Mouse (Mus musculus): Measurements from ENCODE around the gene Fkbp6. TPM values are rescaled to one million over a fixed set of nuclear protein-coding genes. Genes with fewer than 3 reads are reported as not detected.

Fkbp6 gene
- polyA plus RNA-seq, 1 experiment from 2014 or later = not detected

DNA sequence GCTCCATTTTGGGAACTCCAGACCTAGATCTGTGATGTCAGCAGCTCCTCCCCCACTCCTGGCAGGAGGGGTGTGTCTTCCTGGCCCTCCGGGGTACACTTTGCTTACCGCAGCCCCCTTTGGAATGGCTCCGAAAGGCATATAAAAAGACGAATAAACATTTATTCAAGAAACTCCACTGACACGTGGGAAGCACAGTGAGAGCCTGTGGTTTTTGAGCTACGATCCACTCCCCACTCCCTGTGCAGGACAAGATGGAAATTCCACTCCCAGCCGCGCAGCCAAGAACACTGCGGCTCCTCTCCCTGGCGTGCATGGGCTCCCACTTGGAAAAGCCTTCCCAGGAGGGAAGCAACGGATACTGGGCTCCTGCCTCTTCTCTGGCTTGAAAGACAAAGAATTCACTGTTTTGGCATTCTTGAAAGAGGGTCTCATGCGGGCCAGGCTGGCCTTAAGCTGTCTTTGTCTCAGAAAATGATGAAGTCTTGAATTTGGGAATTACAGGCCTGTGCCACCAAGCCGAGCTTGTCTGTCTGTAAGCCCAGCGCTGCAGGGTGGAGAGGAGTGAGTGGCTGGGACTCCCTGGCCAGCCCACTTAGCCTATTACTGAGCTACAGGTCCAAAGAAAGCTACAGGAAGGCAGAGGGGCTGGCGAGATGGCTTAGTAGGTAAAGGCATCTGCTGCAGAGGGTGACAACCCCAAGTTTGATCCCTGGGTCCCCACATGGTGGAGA lies 75.0 kb downstream of the Fkbp6 start:
- Histone ChIP-seq H3K9ac (ENCODE audit: low read depth, low read length) (no peak overlapping the region), H3K4me2 (replicated peaks; ENCODE audit: low read depth, low read length) (peak overlapping the region; percentile 27), H3K9me3 (ENCODE audit: control insufficient read depth, low read length) (no peaks in the 10 kb centered on the region), H3K4me3 (ENCODE audit: low read length) (peak overlapping the region; percentile 3; the same call in 1 of the 2 replicates), H3K36me3 (ENCODE audit: control insufficient read depth, insufficient read depth, low read length) (no peaks in the 10 kb centered on the region), H3K27ac (ENCODE audit: low read depth, low read length) (no peak overlapping the region), H3K4me1 (ENCODE audit: control insufficient read depth, insufficient read depth, low read length) (no peaks in the 10 kb centered on the region), H3K27me3 (ENCODE audit: control insufficient read depth, insufficient read depth, low read length) (peaks cover 7% of the 10 kb centered on the region)
- 25% methylated on average over 15 of the region's 15 CpGs for WGBS
- ATAC-seq (ENCODE audit: low FRiP score, low TSS enrichment) = no peak

DNA sequence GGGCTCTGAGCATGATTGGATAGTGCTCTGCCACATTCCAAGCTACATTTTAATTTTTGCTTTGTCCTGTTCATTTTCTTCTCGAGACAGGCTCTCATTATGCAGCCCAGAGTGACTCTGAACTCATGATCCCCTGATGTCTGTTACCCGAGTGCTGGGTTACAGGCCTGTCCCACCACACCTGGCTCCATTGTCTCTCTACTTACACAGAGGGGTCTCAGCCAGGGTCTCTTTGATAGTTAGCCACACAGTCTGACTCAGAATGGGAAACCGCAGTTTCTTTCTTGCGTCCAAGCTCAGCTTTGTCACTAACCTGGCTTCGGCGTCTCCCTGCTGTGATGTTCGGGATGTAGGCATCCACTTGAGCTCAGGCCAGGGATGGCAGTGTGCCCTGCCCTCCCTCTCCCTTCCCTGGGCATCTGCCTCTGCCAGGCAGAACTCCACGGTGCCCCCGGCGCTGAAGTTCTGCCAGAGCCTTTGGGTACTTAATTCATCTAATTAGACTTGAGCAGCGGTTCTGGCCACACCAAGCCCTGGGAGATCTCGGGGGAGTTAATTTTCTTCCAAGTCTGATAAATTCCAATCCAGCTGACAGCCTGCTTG lies 78.2 kb downstream of the Fkbp6 start:
- Histone ChIP-seq H3K4me2 (replicated peaks; ENCODE audit: low read depth, low read length) (no peak overlapping the region), H3K36me3 (ENCODE audit: control insufficient read depth, insufficient read depth, low read length) (no peaks in the 10 kb centered on the region), H3K27ac (ENCODE audit: low read depth, low read length) (no peak overlapping the region), H3K9me3 (ENCODE audit: control insufficient read depth, low read length) (no peaks in the 10 kb centered on the region), H3K4me1 (ENCODE audit: control insufficient read depth, insufficient read depth, low read length) (no peaks in the 10 kb centered on the region), H3K27me3 (ENCODE audit: control insufficient read depth, insufficient read depth, low read length) (peaks cover 7% of the 10 kb centered on the region), H3K4me3 (ENCODE audit: low read length) (no peak overlapping the region), H3K9ac (ENCODE audit: low read depth, low read length) (no peak overlapping the region)
- WGBS = 77% methylated on average over 12 of the region's 12 CpGs
- ATAC-seq (ENCODE audit: low FRiP score, low TSS enrichment) = no peak

DNA sequence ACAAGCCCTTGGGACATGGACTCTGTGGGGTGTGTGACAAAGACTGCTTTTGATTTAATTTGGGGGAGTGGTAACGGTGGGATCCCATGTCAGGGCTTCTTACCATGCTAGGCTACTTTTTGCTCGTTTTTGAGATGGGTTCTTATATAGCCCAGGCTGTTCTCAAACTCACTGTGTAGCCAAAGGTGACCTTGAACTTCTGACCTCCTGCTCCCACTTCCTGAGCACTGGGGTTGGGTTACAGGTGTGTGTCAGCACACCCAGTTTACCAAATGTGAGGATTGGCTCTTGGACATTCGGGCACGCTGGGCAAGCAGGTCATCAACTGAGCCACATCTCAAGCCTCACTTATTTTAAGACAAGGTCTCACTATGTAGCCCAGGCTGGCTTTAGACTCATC lies 79.5 kb downstream of the Fkbp6 start:
- Histone ChIP-seq H3K4me3 (ENCODE audit: low read length) (no peak overlapping the region), H3K9ac (ENCODE audit: low read depth, low read length) (no peak overlapping the region), H3K36me3 (ENCODE audit: control insufficient read depth, insufficient read depth, low read length) (no peaks in the 10 kb centered on the region), H3K4me2 (replicated peaks; ENCODE audit: low read depth, low read length) (no peak overlapping the region), H3K9me3 (ENCODE audit: control insufficient read depth, low read length) (no peaks in the 10 kb centered on the region), H3K27me3 (ENCODE audit: control insufficient read depth, insufficient read depth, low read length) (no peaks in the 10 kb centered on the region), H3K4me1 (ENCODE audit: control insufficient read depth, insufficient read depth, low read length) (no peaks in the 10 kb centered on the region), H3K27ac (ENCODE audit: low read depth, low read length) (no peak overlapping the region)
- WGBS = 72% methylated on average over 4 of the region's 4 CpGs
- ATAC-seq (ENCODE audit: low FRiP score, low TSS enrichment) = no peak

DNA sequence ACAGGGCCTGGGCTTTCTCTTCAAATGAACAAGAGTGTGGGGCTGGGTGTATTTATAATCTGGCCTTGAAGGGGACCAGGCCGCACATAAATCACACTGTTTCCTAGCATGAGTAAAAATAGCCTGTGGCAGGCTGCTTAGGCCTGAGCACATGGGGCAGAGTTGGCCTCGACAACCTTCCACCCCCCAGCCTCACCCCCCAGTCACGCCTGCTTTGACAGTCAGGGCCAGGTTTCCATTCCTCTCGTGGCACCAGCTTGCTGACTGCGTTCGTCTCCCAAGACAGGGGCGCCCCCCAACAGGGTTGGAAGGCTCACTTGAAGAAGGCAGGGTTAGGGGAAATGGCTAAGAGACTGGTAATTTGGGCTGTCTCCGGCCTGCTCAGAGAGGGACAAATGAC lies 80.4 kb downstream of the Fkbp6 start:
- 51% methylated on average over 8 of the region's 8 CpGs for WGBS
- Histone ChIP-seq H3K9me3 (ENCODE audit: control insufficient read depth, low read length) (no peaks in the 10 kb centered on the region), H3K27me3 (ENCODE audit: control insufficient read depth, insufficient read depth, low read length) (no peaks in the 10 kb centered on the region), H3K4me1 (ENCODE audit: control insufficient read depth, insufficient read depth, low read length) (no peaks in the 10 kb centered on the region; the same call in 1 of the 2 replicates), H3K4me3 (ENCODE audit: low read length) (no peak overlapping the region), H3K9ac (ENCODE audit: low read depth, low read length) (no peak overlapping the region), H3K4me2 (replicated peaks; ENCODE audit: low read depth, low read length) (no peak overlapping the region), H3K27ac (ENCODE audit: low read depth, low read length) (no peak overlapping the region), H3K36me3 (ENCODE audit: control insufficient read depth, insufficient read depth, low read length) (no peaks in the 10 kb centered on the region)
- no peak for ATAC-seq (ENCODE audit: low FRiP score, low TSS enrichment)

DNA sequence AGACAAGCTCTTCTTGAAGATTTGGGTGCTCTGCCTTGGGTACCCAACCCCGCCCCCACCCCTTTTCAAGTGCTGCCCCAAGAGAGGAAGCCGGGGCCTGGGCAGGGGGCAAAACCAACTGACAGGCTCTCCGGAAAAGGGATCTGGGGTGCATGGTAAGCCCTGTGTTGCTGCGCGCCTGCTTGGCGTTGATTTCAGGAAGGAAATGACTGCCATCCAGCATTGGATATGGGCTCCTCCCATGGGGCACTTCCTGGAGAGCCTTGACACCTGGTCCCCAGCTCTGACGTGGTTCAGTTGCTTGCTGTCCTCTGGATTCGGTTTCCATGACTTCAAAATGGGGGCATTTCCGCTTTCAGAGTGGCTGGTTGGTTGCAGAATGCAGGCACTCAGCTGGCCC lies 85.3 kb downstream of the Fkbp6 start:
- Histone ChIP-seq H3K36me3 (ENCODE audit: control insufficient read depth, insufficient read depth, low read length) (no peaks in the 10 kb centered on the region), H3K27ac (ENCODE audit: low read depth, low read length) (peak overlapping the region; percentile 17; the same call in 1 of the 2 replicates), H3K27me3 (ENCODE audit: control insufficient read depth, insufficient read depth, low read length) (no peaks in the 10 kb centered on the region), H3K4me1 (ENCODE audit: control insufficient read depth, insufficient read depth, low read length) (peaks cover 4% of the 10 kb centered on the region), H3K9me3 (ENCODE audit: control insufficient read depth, low read length) (no peaks in the 10 kb centered on the region), H3K4me2 (replicated peaks; ENCODE audit: low read depth, low read length) (peak overlapping the region; percentile 24; the same call in 1 of the 2 replicates), H3K4me3 (ENCODE audit: low read length) (no peak overlapping the region; the same call in 1 of the 2 replicates), H3K9ac (ENCODE audit: low read depth, low read length) (no peak overlapping the region)
- WGBS = 34% methylated on average over 9 of the region's 9 CpGs
- ATAC-seq (ENCODE audit: low FRiP score, low TSS enrichment) = peak; percentile 69

DNA sequence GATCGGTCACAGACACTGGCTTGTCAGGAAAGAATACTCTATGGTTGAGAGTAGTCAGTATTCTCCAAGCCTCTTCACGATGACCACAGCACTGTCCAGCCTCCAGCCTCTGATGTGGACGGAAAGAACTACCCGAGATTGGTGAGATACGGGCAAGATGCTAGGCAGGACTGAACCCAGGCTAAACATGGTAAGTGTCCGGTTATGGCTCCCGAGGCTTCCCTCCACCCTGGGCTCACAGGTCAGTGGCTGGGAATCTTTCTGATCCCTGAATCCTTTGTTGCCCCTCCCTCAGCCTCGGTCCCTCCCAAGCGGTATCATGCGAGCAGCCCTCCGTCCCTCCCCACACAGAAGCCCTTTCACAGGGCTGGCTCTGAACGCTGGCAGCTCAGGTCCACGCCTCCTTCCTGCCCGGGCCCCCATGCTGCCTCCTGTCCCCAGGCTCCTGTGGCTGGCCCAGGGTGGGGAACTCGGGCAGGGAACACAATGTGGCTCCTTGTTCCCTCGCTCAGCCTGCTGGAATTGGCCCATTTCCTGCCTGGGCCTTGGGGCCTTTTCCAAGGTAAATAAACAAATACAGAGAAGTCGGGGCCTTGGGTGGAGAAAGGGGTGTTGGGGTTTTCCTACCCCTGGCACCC lies 85.9 kb downstream of the Fkbp6 start:
- Histone ChIP-seq H3K36me3 (ENCODE audit: control insufficient read depth, insufficient read depth, low read length) (no peaks in the 10 kb centered on the region), H3K9me3 (ENCODE audit: control insufficient read depth, low read length) (no peaks in the 10 kb centered on the region), H3K9ac (ENCODE audit: low read depth, low read length) (no peak overlapping the region), H3K4me2 (replicated peaks; ENCODE audit: low read depth, low read length) (peak overlapping the region; percentile 24; the same call in 1 of the 2 replicates), H3K4me3 (ENCODE audit: low read length) (peak overlapping the region; percentile 4; the same call in 1 of the 2 replicates), H3K27ac (ENCODE audit: low read depth, low read length) (peak overlapping the region; percentile 17; the same call in 1 of the 2 replicates), H3K4me1 (ENCODE audit: control insufficient read depth, insufficient read depth, low read length) (peaks cover 4% of the 10 kb centered on the region), H3K27me3 (ENCODE audit: control insufficient read depth, insufficient read depth, low read length) (no peaks in the 10 kb centered on the region)
- ATAC-seq (ENCODE audit: low FRiP score, low TSS enrichment) = peak; percentile 75; the same call in 1 of the 2 replicates
- 9% methylated on average over 17 of the region's 17 CpGs for WGBS

DNA sequence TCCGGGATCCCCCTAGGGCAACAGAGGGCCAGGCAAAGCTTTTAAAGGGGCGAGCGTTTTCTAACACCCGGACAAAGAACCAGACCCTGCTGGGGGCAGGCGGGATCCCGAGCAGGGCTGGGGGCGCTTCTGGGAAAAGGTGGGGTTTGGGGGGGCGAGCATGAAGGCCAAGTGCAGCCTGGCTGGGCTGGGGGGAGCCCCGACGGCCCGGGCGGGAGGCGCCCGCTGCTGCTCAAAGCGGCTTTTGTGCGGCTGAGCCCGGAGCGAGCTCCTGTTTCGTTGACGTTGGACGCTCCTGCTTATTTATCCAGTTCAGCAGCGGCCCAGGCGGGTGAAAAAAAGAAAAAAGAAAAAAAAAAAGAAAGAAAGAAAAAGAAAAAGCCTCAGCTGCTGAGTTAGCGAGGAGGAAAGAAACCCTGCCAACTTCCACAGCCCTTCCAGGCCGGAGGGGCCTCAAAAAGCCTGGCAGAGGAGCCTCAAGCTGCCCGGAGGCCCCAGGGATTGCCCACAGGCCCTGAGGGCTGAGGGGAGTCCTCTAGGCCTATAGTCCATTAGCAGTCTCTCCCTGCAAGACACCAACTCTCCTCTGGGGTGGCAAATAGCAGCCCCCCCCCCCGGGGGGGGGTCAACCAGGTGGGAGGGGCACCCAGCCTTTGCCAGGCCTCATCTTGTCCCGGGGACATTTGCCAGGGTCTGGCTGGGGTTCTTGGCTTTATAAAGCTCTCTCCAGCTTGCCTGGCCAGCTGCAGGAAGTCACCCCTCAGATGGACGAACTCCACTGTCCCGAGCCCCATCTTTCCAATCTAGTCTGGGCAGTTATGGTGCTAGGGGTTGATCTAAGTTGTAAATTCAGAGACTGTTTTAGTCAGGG lies 91.3 kb downstream of the Fkbp6 start:
- H3K9ac ChIP-seq (ENCODE audit: low read depth, low read length) = peak overlapping the region; percentile 58
- no peaks in the 10 kb centered on the region for H3K27me3 ChIP-seq (ENCODE audit: control insufficient read depth, insufficient read depth, low read length)
- peak overlapping the region; percentile 17; the same call in 1 of the 2 replicates for H3K4me3 ChIP-seq (ENCODE audit: low read length)
- H3K9me3 ChIP-seq (ENCODE audit: control insufficient read depth, low read length) = peaks cover 3% of the 10 kb centered on the region; the same call in 1 of the 2 replicates
- peak overlapping the region; percentile 17; the same call in 1 of the 2 replicates for H3K27ac ChIP-seq (ENCODE audit: low read depth, low read length)
- no peaks in the 10 kb centered on the region for H3K36me3 ChIP-seq (ENCODE audit: control insufficient read depth, insufficient read depth, low read length)
- H3K4me1 ChIP-seq (ENCODE audit: control insufficient read depth, insufficient read depth, low read length) = no peaks in the 10 kb centered on the region; the same call in none of the 2 replicates
- WGBS = 28% methylated on average over 29 of the region's 30 CpGs
- H3K4me2 ChIP-seq (replicated peaks; ENCODE audit: low read depth, low read length) = peak overlapping the region; percentile 41
- 0 out of 2 replicates have a peak, but pooled peaks have one; percentile 15 for ATAC-seq (ENCODE audit: low FRiP score, low TSS enrichment)

DNA sequence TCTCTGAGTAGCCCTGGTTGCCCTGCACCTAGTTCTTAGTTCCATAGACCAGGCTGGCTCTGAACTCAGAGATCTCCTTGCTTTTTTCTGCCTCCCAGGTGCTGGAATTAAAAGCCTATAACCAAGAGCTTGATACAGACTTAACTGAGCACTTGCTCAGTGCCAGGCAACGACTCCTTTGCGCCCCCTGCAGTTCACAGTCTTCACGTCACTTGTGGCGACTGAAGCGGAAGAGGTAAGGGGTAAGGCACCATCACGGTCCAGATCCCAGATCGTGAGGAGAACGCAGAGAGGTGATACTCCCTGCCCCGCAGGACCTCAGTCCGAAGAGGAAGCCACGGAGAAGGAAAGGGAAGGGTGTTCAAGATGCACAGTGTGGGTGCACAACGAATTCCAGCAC lies 92.3 kb downstream of the Fkbp6 start:
- ATAC-seq (ENCODE audit: low FRiP score, low TSS enrichment) = no peak
- Histone ChIP-seq H3K4me1 (ENCODE audit: control insufficient read depth, insufficient read depth, low read length) (no peaks in the 10 kb centered on the region; the same call in 1 of the 2 replicates), H3K9me3 (ENCODE audit: control insufficient read depth, low read length) (peaks cover 3% of the 10 kb centered on the region; the same call in 1 of the 2 replicates), H3K36me3 (ENCODE audit: control insufficient read depth, insufficient read depth, low read length) (no peaks in the 10 kb centered on the region), H3K27me3 (ENCODE audit: control insufficient read depth, insufficient read depth, low read length) (no peaks in the 10 kb centered on the region), H3K27ac (ENCODE audit: low read depth, low read length) (no peak overlapping the region), H3K9ac (ENCODE audit: low read depth, low read length) (no peak overlapping the region), H3K4me3 (ENCODE audit: low read length) (no peak overlapping the region), H3K4me2 (replicated peaks; ENCODE audit: low read depth, low read length) (no peak overlapping the region)
- 84% methylated on average over 12 of the region's 12 CpGs for WGBS
